Mouse (Mus musculus): Measurements from ENCODE around the gene Mfn2. TPM values are rescaled to one million over a fixed set of nuclear protein-coding genes. Genes with fewer than 3 reads are reported as not detected.

The Mfn2 gene
- total RNA-seq, 1 experiment = 18.6 TPM

DNA sequence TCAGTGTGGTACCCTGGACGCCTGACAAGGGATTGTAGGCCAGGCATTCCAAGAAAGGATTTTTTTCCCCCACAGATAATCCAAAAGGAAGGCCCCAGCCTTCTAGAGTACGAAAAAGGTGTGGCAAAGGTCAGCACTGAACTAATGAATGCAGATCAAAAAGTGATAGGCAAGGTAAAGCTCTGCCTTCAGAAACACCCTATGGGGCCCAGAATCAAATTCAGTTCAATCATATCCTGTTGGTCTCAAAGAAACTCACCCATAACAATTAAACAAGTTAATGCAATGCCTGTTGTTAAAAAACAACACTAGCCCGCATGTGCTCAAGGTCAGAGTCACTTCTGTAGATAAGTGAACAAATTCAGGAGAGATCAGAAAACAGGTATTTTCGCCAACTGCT is 80.1 kb downstream of the Mfn2 start:
- Histone ChIP-seq H3K9ac (ENCODE audit: insufficient read depth, low read depth, low read length, poor library complexity, severe bottlenecking) (no peak overlapping the region), H3K27ac (ENCODE audit: insufficient read depth, low read depth, low read length, poor library complexity, severe bottlenecking) (no peak overlapping the region), H3K9me3 (ENCODE audit: control insufficient read depth, insufficient read depth, low read depth, low read length) (peaks cover 5% of the 10 kb centered on the region), H3K4me3 (ENCODE audit: insufficient read depth in 1 of 2, low read depth in 1 of 2, low read length in 2 of 2, poor library complexity in 1 of 2, severe bottlenecking in 1 of 2) (no peak overlapping the region), H3K4me1 (ENCODE audit: control insufficient read depth in 2 of 2, insufficient read depth in 2 of 2, low read length in 2 of 2, poor library complexity in 1 of 2) (no peaks in the 10 kb centered on the region), H3K36me3 (ENCODE audit: control insufficient read depth, insufficient read depth, low read length, poor library complexity, severe bottlenecking) (no peaks in the 10 kb centered on the region)
- DNase-seq (ENCODE audit: low read depth, low spot score) = no peak
- no peak for TF ChIP-seq HCFC1 (IDR thresholded peaks at IDR 0.05; ENCODE audit: borderline replicate concordance, insufficient read depth, low read length)
- TF ChIP-seq MAFK (IDR thresholded peaks at IDR 0.05; ENCODE audit: insufficient read depth, low read depth, low read length) = no peak
- no peak for TF ChIP-seq CHD2 (IDR thresholded peaks at IDR 0.05; ENCODE audit: low read depth, low read length)
- TF ChIP-seq ZNF384 (IDR thresholded peaks at IDR 0.05; ENCODE audit: low read depth, low read length) = no peak
- TF ChIP-seq ZC3H11A (IDR thresholded peaks at IDR 0.05; ENCODE audit: borderline replicate concordance, low read depth, low read length) = no peak
- in situ Hi-C loops (cut with MboI; ENCODE audit: low sequenced_read_pairs in 2 of 2, unreplicated experiment in 2 of 2) = loop anchor here in 1 of 2 experiments (25.0 kb wide), 1 partner anchor 387 kb away; no protein-coding TSS in a partner anchor

Other genes starting within 250 kb of the Mfn2 start
- gene Zfp534, start 202.2 kb downstream of the Mfn2 start, total RNA-seq (2012; rRNA removed) = 66.5 and 71.2 TPM in 2 replicates
- gene Zfp984, start 94.9 kb downstream of the Mfn2 start, total RNA-seq (2012; rRNA removed) = 40.9 and 42.6 TPM in 2 replicates
- 3.6 and 4.9 TPM in 2 replicates for gene Zfp933, start 56.3 kb downstream of the Mfn2 start, total RNA-seq (2012; rRNA removed)
- 6.3 and 27.9 TPM in 2 replicates for gene Miip, start 35.9 kb downstream of the Mfn2 start, total RNA-seq (2012; rRNA removed)
- gene Fv1, start 35.7 kb downstream of the Mfn2 start, total RNA-seq (2012; rRNA removed) = 1.4 and 1.6 TPM in 2 replicates
- gene Plod1, start 32.1 kb upstream of the Mfn2 start, total RNA-seq (2012; rRNA removed) = 26.2 and 50.0 TPM in 2 replicates
- gene 2510039O18Rik, start 36.2 kb upstream of the Mfn2 start, total RNA-seq (2012; rRNA removed) = 73.5 and 115 TPM in 2 replicates
- 0.95 and 3.8 TPM in 2 replicates for gene Nppb, start 81.1 kb upstream of the Mfn2 start, total RNA-seq (2012; rRNA removed)
- 0.37 TPM in 1 of 2 replicates, not detected in the other for gene Nppa, start 96.0 kb upstream of the Mfn2 start, total RNA-seq (2012; rRNA removed)
- gene Clcn6, start 134.1 kb upstream of the Mfn2 start, total RNA-seq (2012; rRNA removed) = 32.5 and 49.1 TPM in 2 replicates
- gene Mthfr, start 134.4 kb upstream of the Mfn2 start, total RNA-seq (2012; rRNA removed) = 34.0 and 51.7 TPM in 2 replicates
- gene Agtrap, start 183.3 kb upstream of the Mfn2 start, total RNA-seq (2012; rRNA removed) = 122 and 158 TPM in 2 replicates
- 34.0 and 54.5 TPM in 2 replicates for gene Mad2l2, start 225.7 kb upstream of the Mfn2 start, total RNA-seq (2012; rRNA removed)
- 0.76 and 1.3 TPM in 2 replicates for gene Draxin, start 226.0 kb upstream of the Mfn2 start, total RNA-seq (2012; rRNA removed)
- 43.8 and 49.4 TPM in 2 replicates for gene Fbxo6, start 247.4 kb upstream of the Mfn2 start, total RNA-seq (2012; rRNA removed)